Mouse (Mus musculus) G1E (cell line): ENCODE results near the gene Nfx1.

Source experiments
- CTCF ChIP-seq: IDR thresholded peaks from 2 replicates; pipeline ENCODE4 v1.5.1; 2012; ENCODE audit warnings: low read depth, low read length, inconsistent platforms, mixed read lengths
- GATA1 ChIP-seq: IDR thresholded peaks from 2 replicates; pipeline ENCODE4 v1.6.1; 2012; ENCODE audit warnings: borderline replicate concordance, low read length, inconsistent platforms, mixed read lengths
- GATA2 ChIP-seq: IDR thresholded peaks from 2 replicates; pipeline ENCODE4 v1.6.1; 2012; ENCODE audit warnings: low read depth, low read length, inconsistent platforms, borderline replicate concordance

GRCm38 (mm10) chr4:40923087-40923651 lies 47.5 kb upstream of the Nfx1 start:
- TF ChIP-seq CTCF (no peak), GATA1 (no peak), GATA2 (no peak)
